Mouse (Mus musculus): ENCODE data around the gene Dgcr2. TPM values are rescaled to one million over a fixed set of nuclear protein-coding genes. Genes with fewer than 3 reads are reported as not detected.

The Dgcr2 gene
- polyA plus RNA-seq, 1 experiment from 2014 or later = 105 TPM

GRCm38 (mm10) chr16:17889689-17890341 is 8.5 kb downstream of the Dgcr2 start:
- Histone ChIP-seq H3K4me2 (peak overlapping the region; percentile 94), H3K27me3 (ENCODE audit: insufficient read depth, low read length) (no peaks in the 10 kb centered on the region), H3K4me1 (ENCODE audit: insufficient read depth) (peaks cover 7% of the 10 kb centered on the region; the same call in 1 of the 2 replicates), H3K4me3 (ENCODE audit: low read depth, low read length) (peak overlapping the region; percentile 98), H3K9ac (peak overlapping the region; percentile 98), H3K36me3 (ENCODE audit: insufficient read depth) (peaks cover 7% of the 10 kb centered on the region), H3K27ac (ENCODE audit: low read depth) (no peak overlapping the region), H3K9me3 (ENCODE audit: low read depth, low read length) (no peaks in the 10 kb centered on the region)
- WGBS = 82% methylated on average over 6 of the region's 6 CpGs
- ATAC-seq (ENCODE audit: insufficient read depth) (no peak), DNase-seq (no peak)
- no peak for TF ChIP-seq CTCF (IDR thresholded peaks at IDR 0.05; ENCODE audit: low read depth)

- no peaks in the 10 kb centered on the region for H3K9me3 ChIP-seq (ENCODE audit: low read depth, low read length)
- H3K36me3 ChIP-seq (ENCODE audit: insufficient read depth) = peaks cover 11% of the 10 kb centered on the region; the same call in 1 of the 2 replicates
- no peak overlapping the region for H3K27ac ChIP-seq (ENCODE audit: low read depth)
- H3K4me3 ChIP-seq (ENCODE audit: low read depth, low read length) = no peak overlapping the region
- WGBS = 66% methylated on average over 6 of the region's 6 CpGs
- H3K27me3 ChIP-seq (ENCODE audit: insufficient read depth, low read length) = no peaks in the 10 kb centered on the region
- H3K9ac ChIP-seq = no peak overlapping the region
- TF ChIP-seq CTCF (IDR thresholded peaks at IDR 0.05; ENCODE audit: low read depth) = no peak
- no peak overlapping the region for H3K4me2 ChIP-seq
- DNase-seq (no peak), ATAC-seq (ENCODE audit: insufficient read depth) (no peak)
- H3K4me1 ChIP-seq (ENCODE audit: insufficient read depth) = 0 out of 2 replicates have a peak, but pooled peaks cover 4% of the 10 kb centered on the region
Observed at GRCm38 (mm10) chr16:17884116-17884515, 14.2 kb downstream of the Dgcr2 start.

DNA sequence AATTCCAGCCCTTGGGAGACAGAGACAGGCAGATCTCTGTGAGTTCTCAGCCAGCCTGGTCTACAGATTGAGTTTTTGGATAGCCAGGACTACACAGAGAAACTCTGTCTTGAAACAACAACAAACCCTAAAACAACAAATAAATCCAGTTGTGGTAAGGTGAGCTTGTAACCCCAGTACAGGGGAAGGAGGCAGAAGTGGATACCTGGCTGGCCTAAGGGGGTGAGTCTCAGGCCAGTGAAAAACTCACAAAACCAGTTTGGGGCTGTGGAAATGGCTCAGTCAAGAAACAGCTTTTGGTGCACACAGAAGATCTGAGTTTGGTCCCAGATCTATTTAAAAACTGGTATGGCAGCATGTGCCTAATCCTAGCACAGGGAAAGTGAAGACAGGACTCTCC is 16.2 kb downstream of the Dgcr2 start:
- Histone ChIP-seq H3K9me3 (ENCODE audit: low read depth, low read length) (no peaks in the 10 kb centered on the region), H3K9ac (no peak overlapping the region), H3K4me2 (no peak overlapping the region)

DNA sequence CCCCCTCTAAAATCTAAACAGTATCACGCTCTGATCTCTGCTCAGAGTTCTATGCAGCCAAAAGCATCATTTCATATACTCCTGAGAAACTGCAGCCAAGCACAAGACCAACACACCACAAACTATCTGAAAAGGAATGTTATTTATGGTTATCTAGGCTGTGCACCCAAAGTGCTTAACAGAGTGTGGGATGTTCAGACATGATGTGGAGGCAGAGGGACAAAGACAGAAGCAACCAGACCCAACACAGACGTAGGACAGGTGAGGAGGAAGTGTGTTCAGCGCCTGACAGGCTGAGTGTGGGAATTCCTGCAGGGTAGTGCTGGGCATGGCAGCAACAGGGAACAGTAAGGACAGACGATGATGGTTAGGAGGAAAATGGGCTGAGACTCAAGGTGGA is 18.8 kb downstream of the Dgcr2 start:
- DNase-seq = no peak
- Histone ChIP-seq H3K4me3 (ENCODE audit: low read depth, low read length) (no peak overlapping the region), H3K9ac (no peak overlapping the region), H3K9me3 (ENCODE audit: low read depth, low read length) (no peaks in the 10 kb centered on the region), H3K36me3 (ENCODE audit: insufficient read depth) (peaks cover 9% of the 10 kb centered on the region; the same call in 1 of the 2 replicates), H3K27me3 (ENCODE audit: insufficient read depth, low read length) (no peaks in the 10 kb centered on the region), H3K4me1 (ENCODE audit: insufficient read depth) (0 out of 2 replicates have a peak, but pooled peaks cover 4% of the 10 kb centered on the region), H3K4me2 (no peak overlapping the region), H3K27ac (ENCODE audit: low read depth) (no peak overlapping the region)
- ATAC-seq (ENCODE audit: insufficient read depth) = no peak
- no peak for TF ChIP-seq CTCF (IDR thresholded peaks at IDR 0.05; ENCODE audit: low read depth)
- WGBS = 75% methylated on average over 4 of the region's 4 CpGs

More for the DNA sequence above, 16.2 kb downstream of the Dgcr2 start:
- Histone ChIP-seq H3K4me1 (ENCODE audit: insufficient read depth) (0 out of 2 replicates have a peak, but pooled peaks cover 4% of the 10 kb centered on the region), H3K36me3 (ENCODE audit: insufficient read depth) (peaks cover 11% of the 10 kb centered on the region; the same call in 1 of the 2 replicates), H3K27ac (ENCODE audit: low read depth) (no peak overlapping the region), H3K4me3 (ENCODE audit: low read depth, low read length) (no peak overlapping the region), H3K27me3 (ENCODE audit: insufficient read depth, low read length) (no peaks in the 10 kb centered on the region)
- no peak for TF ChIP-seq CTCF (IDR thresholded peaks at IDR 0.05; ENCODE audit: low read depth)
- peak; percentile 17 for DNase-seq
- ATAC-seq (ENCODE audit: insufficient read depth) = no peak

DNA sequence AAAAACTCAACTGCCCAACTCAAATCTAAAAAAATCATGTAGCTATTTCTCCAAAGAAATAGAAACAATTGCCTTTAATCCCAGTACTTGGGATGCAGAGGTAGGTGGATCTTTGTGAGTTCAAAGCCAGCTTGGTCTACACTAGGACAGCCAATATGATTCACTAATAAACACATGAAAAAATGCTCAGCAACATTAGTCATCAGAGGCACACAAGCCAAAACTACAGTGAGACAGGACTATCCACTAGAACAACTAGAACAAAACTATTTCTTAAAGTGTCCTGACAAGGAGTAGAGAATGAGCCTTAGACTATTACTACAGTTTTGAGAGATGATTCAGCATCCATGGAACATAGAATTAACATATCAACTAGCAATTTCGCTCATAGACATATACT is 22.3 kb downstream of the Dgcr2 start:
- no peak for TF ChIP-seq CTCF (IDR thresholded peaks at IDR 0.05; ENCODE audit: low read depth)
- no peaks in the 10 kb centered on the region for H3K9me3 ChIP-seq (ENCODE audit: low read depth, low read length)

GRCm38 (mm10) chr16:17875174-17875573 is 23.2 kb downstream of the Dgcr2 start:
- H3K9ac ChIP-seq = no peak overlapping the region
- no peaks in the 10 kb centered on the region for H3K9me3 ChIP-seq (ENCODE audit: low read depth, low read length)
- no peak overlapping the region for H3K4me3 ChIP-seq (ENCODE audit: low read depth, low read length)
- DNase-seq = no peak
- H3K27ac ChIP-seq (ENCODE audit: low read depth) = no peak overlapping the region
- H3K27me3 ChIP-seq (ENCODE audit: insufficient read depth, low read length) = no peaks in the 10 kb centered on the region
- H3K4me2 ChIP-seq = no peak overlapping the region
- H3K4me1 ChIP-seq (ENCODE audit: insufficient read depth) = no peaks in the 10 kb centered on the region
- no peak for ATAC-seq (ENCODE audit: insufficient read depth)
- no peak for TF ChIP-seq CTCF (IDR thresholded peaks at IDR 0.05; ENCODE audit: low read depth)
- 60% methylated on average over 4 of the region's 4 CpGs for WGBS
- H3K36me3 ChIP-seq (ENCODE audit: insufficient read depth) = peaks cover 28% of the 10 kb centered on the region

More for the DNA sequence above, 22.3 kb downstream of the Dgcr2 start:
- no peak for DNase-seq
- ATAC-seq (ENCODE audit: insufficient read depth) = no peak
- Histone ChIP-seq H3K27ac (ENCODE audit: low read depth) (no peak overlapping the region), H3K4me3 (ENCODE audit: low read depth, low read length) (no peak overlapping the region), H3K9ac (no peak overlapping the region), H3K27me3 (ENCODE audit: insufficient read depth, low read length) (no peaks in the 10 kb centered on the region), H3K4me1 (ENCODE audit: insufficient read depth) (no peaks in the 10 kb centered on the region), H3K4me2 (no peak overlapping the region), H3K36me3 (ENCODE audit: insufficient read depth) (peaks cover 19% of the 10 kb centered on the region)
- 94% methylated on average over 1 of the region's 1 CpGs for WGBS

- WGBS = 25% methylated on average over 4 of the region's 4 CpGs
- ATAC-seq (ENCODE audit: insufficient read depth) = no peak
Observed at GRCm38 (mm10) chr16:17872995-17873394, 25.4 kb downstream of the Dgcr2 start.

More at GRCm38 (mm10) chr16:17872995-17873394, 25.4 kb downstream of the Dgcr2 start:
- Histone ChIP-seq H3K27me3 (ENCODE audit: insufficient read depth, low read length) (no peaks in the 10 kb centered on the region), H3K9ac (no peak overlapping the region), H3K36me3 (ENCODE audit: insufficient read depth) (peaks cover 39% of the 10 kb centered on the region), H3K27ac (ENCODE audit: low read depth) (no peak overlapping the region), H3K9me3 (ENCODE audit: low read depth, low read length) (no peaks in the 10 kb centered on the region), H3K4me1 (ENCODE audit: insufficient read depth) (no peaks in the 10 kb centered on the region), H3K4me3 (ENCODE audit: low read depth, low read length) (no peak overlapping the region), H3K4me2 (no peak overlapping the region)
- no peak for DNase-seq
- TF ChIP-seq CTCF (IDR thresholded peaks at IDR 0.05; ENCODE audit: low read depth) = no peak

Measured in lung, embryonic 14.5 days (tissue).